Mouse (Mus musculus): ENCODE measurements around the gene Syce2.

DNA sequence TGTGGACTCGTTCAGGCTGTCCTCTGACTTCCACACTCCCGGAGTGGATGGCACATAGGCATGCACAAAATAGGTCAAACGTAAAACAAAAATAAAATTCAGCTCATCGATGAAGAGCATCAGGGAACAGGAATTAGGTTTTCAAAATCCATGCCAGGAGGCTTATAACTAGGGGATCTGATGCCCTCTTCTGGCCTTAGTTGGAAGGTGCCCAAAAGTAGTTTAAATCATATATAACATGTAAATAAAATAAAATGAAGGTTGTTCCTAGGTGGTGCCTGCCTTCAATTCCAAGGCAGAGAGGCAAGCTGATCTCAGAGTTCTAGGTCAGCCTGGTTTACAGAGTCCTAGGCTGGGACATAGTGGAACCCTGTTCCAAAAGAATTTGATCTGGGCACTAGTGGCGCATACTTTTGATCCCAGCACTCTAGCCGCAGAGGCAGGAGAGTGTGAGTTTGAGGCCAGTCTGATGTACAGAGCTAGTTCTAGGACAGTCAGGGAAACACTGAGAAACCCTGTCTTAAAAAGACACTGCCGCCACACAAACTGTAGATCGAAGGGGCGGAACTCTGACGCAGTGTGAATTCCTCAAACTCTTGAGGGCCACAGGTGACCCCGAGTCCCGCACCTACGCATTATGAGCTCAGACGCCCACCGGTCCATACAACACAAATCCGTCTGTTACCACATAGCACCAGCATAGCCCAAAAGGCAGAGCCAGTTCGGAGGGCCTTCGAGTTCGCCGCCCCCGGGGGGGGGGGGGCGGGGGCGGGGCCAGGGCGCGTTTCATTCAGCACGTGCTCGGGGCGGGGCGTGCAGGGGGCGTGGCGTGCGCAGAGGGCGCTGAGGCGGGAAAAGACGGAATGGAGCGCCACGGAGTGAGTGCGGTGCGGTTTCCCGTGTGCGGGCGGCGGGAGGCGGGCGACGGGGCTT is at the start of gene Syce2:
- TF ChIP-seq GATA1 (IDR thresholded peaks at IDR 0.05; ENCODE audit: borderline replicate concordance, low read length): no peak
- TF ChIP-seq FLI1 (IDR thresholded peaks at IDR 0.05; ENCODE audit: low read length): no peak
